Mouse (Mus musculus) midbrain, embryonic 14.5 days (tissue): ENCODE measurements around the gene Syn3. TPM values are rescaled to one million over a fixed set of nuclear protein-coding genes. Genes with fewer than 3 reads are reported as not detected.

Experiments used
- ATAC-seq: fragments of 200-750 bp; cut with Nextera tagmentation; 2 replicates; pipeline ENCODE4 v1.8.0; 2017; ENCODE audit warnings: moderate number of reproducible peaks, moderate library complexity; ENCODE audit not compliant: low FRiP score, low TSS enrichment
- DNase-seq: peaks from one replicate; pipeline ENCODE4 v3.0.0-alpha.2; 2015
- H3K27ac ChIP-seq: fragments of 300-500 bp; sonication (generic); replicated peaks from 2 replicates; pipeline ENCODE4 v1.5.1; 2014; ENCODE audit warnings: mild to moderate bottlenecking, low read depth, low read length, moderate library complexity
- H3K27me3 ChIP-seq: fragments of 300-500 bp; sonication (generic); 2 replicates; pipeline ENCODE4 v1.6.1; 2014; ENCODE audit warnings: low read length, control low read depth, mixed read lengths; ENCODE audit not compliant: control insufficient read depth, insufficient read depth
- H3K36me3 ChIP-seq: fragments of 300-500 bp; sonication (generic); 2 replicates; pipeline ENCODE4 v1.6.1; 2014; ENCODE audit warnings: low read length, control low read depth; ENCODE audit not compliant: control insufficient read depth, insufficient read depth
- H3K4me1 ChIP-seq: fragments of 300-500 bp; sonication (generic); 2 replicates; pipeline ENCODE4 v1.6.1; 2014; ENCODE audit warnings: mild to moderate bottlenecking, antibody characterized with exemption, low read length, control low read depth; ENCODE audit not compliant: control insufficient read depth, insufficient read depth
- H3K4me2 ChIP-seq: fragments of 300-500 bp; sonication (generic); 2 replicates; pipeline ENCODE4 v1.6.1; 2014; ENCODE audit warnings: mild to moderate bottlenecking, low read length, moderate library complexity
- H3K4me3 ChIP-seq: fragments of 300-500 bp; sonication (generic); replicated peaks from 2 replicates; pipeline ENCODE4 v1.5.1; 2014; ENCODE audit warnings: low read depth, low read length
- H3K9ac ChIP-seq: fragments of 300-500 bp; sonication (generic); replicated peaks from 2 replicates; pipeline ENCODE4 v1.6.1; 2014; ENCODE audit warnings: mild to moderate bottlenecking, low read length, moderate library complexity
- H3K9me3 ChIP-seq: fragments of 300-500 bp; sonication (generic); 2 replicates; pipeline ENCODE4 v1.6.1; 2016; ENCODE audit warnings: low read length, control low read depth, mixed read lengths; ENCODE audit not compliant: control insufficient read depth
- WGBS: fragments of 180-500 bp; shearing (Covaris S2); extraction: QIAGEN DNeasy Blood & Tissue Kit; methylation state at CpG from one replicate; pipeline ENCODE4 v1.1.7; 2014; 5-methylcytosine and 5-hydroxymethylcytosine counted together
- polyA plus RNA-seq: library from polyadenylated mRNA; unstranded; fragments of >200 nt; fragmentation: Nextera tagmentation; extraction: Ambion mirVana; gene quantifications from 2 replicates; pipeline ENCODE4 v1.2.1, GENCODE M21; 2014

Syn3 gene
- polyA plus RNA-seq, 1 experiment from 2014 or later = 25.6 TPM

- peak overlapping the region; percentile 39 for H3K4me3 ChIP-seq
- peaks cover 17% of the 10 kb centered on the region for H3K4me1 ChIP-seq
- DNase-seq = peak; percentile 92
- H3K36me3 ChIP-seq = no peaks in the 10 kb centered on the region
- H3K27me3 ChIP-seq = no peaks in the 10 kb centered on the region
- H3K9ac ChIP-seq = peak overlapping the region; percentile 62; the same call in 1 of the 2 replicates
- WGBS = 47% methylated on average over 2 of the region's 2 CpGs
- no peaks in the 10 kb centered on the region for H3K9me3 ChIP-seq
- peak overlapping the region; percentile 87 for H3K27ac ChIP-seq
- peak overlapping the region; percentile 58 for H3K4me2 ChIP-seq
- ATAC-seq = peak; percentile 91
Measured at GRCm38 (mm10) chr10:86492089-86492907, 6.4 kb downstream of the Syn3 start.

GRCm38 (mm10) chr10:86491316-86492088 lies 7.2 kb downstream of the Syn3 start:
- H3K4me2 ChIP-seq = peak overlapping the region; percentile 58
- no peaks in the 10 kb centered on the region for H3K9me3 ChIP-seq
- DNase-seq (peak; percentile 75), ATAC-seq (peak; percentile 89)
- H3K4me1 ChIP-seq = peaks cover 16% of the 10 kb centered on the region
- H3K9ac ChIP-seq = peak overlapping the region; percentile 62
- H3K27me3 ChIP-seq = no peaks in the 10 kb centered on the region
- WGBS = 0% methylated on average over 3 of the region's 3 CpGs
- H3K36me3 ChIP-seq = no peaks in the 10 kb centered on the region
- peak overlapping the region; percentile 87 for H3K27ac ChIP-seq
- H3K4me3 ChIP-seq = peak overlapping the region; percentile 39

- Histone ChIP-seq H3K36me3 (no peaks in the 10 kb centered on the region), H3K27ac (no peak overlapping the region), H3K27me3 (no peaks in the 10 kb centered on the region), H3K4me3 (no peak overlapping the region), H3K4me1 (peaks cover 16% of the 10 kb centered on the region), H3K9ac (no peak overlapping the region), H3K9me3 (no peaks in the 10 kb centered on the region), H3K4me2 (peak overlapping the region; percentile 58; the same call in 1 of the 2 replicates)
- 93% methylated on average over 5 of the region's 5 CpGs for WGBS
- ATAC-seq = no peak
- DNase-seq = no peak
Measured at GRCm38 (mm10) chr10:86488544-86488943, 10.2 kb downstream of the Syn3 start.

DNA sequence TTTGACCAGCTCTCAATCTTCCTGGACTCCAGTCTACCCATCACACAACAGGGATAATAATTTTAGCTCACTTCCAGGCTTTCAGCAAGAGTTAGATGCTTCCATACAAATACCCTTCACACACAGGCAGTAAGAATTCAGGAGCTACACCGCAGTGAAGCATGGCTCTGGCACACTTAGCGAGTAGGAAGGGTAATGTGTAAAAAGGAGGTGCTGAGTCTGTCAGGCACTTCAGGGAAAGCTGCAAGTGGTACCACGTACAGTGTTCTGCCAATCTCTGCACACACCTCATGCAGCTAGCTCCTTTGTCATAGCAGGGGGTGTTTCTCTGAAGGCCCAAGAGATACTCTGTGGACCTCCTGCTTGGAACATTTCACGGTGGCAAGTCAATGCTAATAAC lies 12.7 kb downstream of the Syn3 start:
- no peak for DNase-seq
- ATAC-seq = no peak
- WGBS = 39% methylated on average over 4 of the region's 4 CpGs
- Histone ChIP-seq H3K4me2 (no peak overlapping the region), H3K9ac (no peak overlapping the region), H3K4me1 (peaks cover 16% of the 10 kb centered on the region), H3K36me3 (no peaks in the 10 kb centered on the region), H3K27ac (no peak overlapping the region), H3K9me3 (no peaks in the 10 kb centered on the region), H3K4me3 (no peak overlapping the region), H3K27me3 (no peaks in the 10 kb centered on the region)

DNA sequence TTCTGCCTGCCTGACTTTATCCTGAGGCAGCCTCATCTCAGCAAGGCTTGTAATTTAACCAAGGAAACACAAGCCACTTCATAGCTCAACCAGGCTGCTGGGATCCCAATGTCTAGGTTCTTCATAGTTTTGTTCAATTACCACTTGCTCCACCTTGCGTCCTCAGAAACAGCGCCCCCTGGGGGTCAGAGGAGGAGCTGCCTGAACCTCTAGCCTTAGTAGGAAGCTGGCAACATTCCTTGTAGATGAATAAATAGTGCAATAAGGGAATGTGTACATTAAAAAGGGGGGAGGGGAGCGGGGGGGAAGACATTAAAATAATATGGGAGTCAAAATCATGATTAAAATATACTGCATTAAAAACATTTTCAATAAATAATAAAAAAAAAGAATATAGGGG lies 14.7 kb downstream of the Syn3 start:
- H3K4me3 ChIP-seq = no peak overlapping the region
- no peak overlapping the region for H3K4me2 ChIP-seq
- H3K27ac ChIP-seq = no peak overlapping the region
- H3K9ac ChIP-seq = no peak overlapping the region
- H3K36me3 ChIP-seq = no peaks in the 10 kb centered on the region
- no peaks in the 10 kb centered on the region for H3K9me3 ChIP-seq
- 23% methylated on average over 3 of the region's 3 CpGs for WGBS
- H3K4me1 ChIP-seq = no peaks in the 10 kb centered on the region
- no peaks in the 10 kb centered on the region for H3K27me3 ChIP-seq
- peak; percentile 35 for DNase-seq
- no peak for ATAC-seq

DNA sequence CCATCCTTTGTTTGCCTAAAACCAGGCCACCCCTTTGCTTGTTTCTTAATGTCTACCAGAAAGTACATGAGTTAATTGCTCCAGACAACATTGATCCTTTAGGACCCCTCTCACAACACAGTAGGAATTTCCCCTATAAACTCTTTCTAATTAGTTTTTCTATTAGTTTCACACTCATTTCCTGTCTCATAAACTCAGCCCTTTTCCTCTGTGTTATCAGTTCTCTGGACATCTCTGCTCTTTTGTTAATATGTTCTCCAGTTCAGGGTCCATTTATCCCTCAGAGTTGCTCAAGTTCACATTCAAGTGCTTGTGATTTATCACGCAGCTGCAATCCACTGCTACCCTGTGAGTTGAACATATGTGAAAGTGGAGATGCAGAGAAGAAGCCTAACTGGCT lies 16.2 kb downstream of the Syn3 start:
- no peak overlapping the region for H3K4me3 ChIP-seq
- WGBS = 85% methylated on average over 1 of the region's 1 CpGs

DNA sequence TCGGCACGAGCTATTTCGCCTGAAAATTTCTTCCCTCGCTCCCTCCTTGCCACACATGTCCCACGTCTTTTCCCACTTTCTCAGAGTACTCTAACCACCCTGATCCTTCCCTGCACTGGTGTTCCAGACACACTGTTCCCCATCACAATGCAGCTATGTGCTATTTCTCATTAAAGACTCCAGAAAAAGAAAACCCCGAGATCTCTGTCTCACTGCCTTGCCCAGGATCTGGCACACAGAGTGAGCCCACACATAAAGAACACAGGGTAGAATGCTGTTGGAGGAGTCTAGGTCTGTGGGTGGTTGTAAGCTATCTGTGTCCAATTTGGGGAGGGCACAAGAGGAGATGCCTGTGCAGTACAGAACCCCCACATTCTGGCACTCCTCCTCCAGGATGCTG lies 18.0 kb downstream of the Syn3 start:
- Histone ChIP-seq H3K4me1 (no peaks in the 10 kb centered on the region), H3K4me2 (no peak overlapping the region), H3K9me3 (no peaks in the 10 kb centered on the region), H3K4me3 (no peak overlapping the region), H3K27me3 (no peaks in the 10 kb centered on the region), H3K36me3 (no peaks in the 10 kb centered on the region), H3K9ac (no peak overlapping the region), H3K27ac (no peak overlapping the region)
- DNase-seq (no peak), ATAC-seq (no peak)
- 94% methylated on average over 6 of the region's 6 CpGs for WGBS

More for the DNA sequence above, 16.2 kb downstream of the Syn3 start:
- Histone ChIP-seq H3K4me2 (no peak overlapping the region), H3K36me3 (no peaks in the 10 kb centered on the region), H3K27me3 (no peaks in the 10 kb centered on the region), H3K9me3 (no peaks in the 10 kb centered on the region), H3K4me1 (no peaks in the 10 kb centered on the region), H3K9ac (no peak overlapping the region), H3K27ac (no peak overlapping the region)
- DNase-seq (no peak), ATAC-seq (no peak)

DNA sequence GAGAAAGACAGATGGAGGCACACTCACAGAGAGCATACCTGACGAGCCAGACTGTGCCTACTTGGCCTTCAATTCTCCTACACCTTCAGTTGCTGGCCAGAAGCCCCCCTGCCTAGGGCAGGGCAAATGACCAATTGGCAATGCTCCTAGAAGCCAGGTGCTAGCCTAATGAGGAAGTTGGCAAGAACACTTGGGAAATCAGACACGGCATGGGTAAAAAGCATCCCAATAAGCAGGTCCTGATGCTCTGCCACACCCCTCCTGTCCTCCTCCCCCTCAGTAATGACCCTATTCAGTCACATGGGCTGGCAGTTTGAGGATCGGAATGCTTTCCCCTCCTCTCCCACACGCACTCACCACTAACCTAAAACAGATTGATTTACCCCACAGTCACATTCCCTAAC lies 19.0 kb downstream of the Syn3 start:
- no peak for DNase-seq
- ATAC-seq = no peak
- no peak overlapping the region for H3K4me2 ChIP-seq

More for the DNA sequence above, 19.0 kb downstream of the Syn3 start:
- Histone ChIP-seq H3K9me3 (no peaks in the 10 kb centered on the region), H3K27ac (no peak overlapping the region), H3K36me3 (no peaks in the 10 kb centered on the region), H3K4me3 (no peak overlapping the region), H3K27me3 (no peaks in the 10 kb centered on the region), H3K9ac (no peak overlapping the region), H3K4me1 (no peaks in the 10 kb centered on the region)
- 77% methylated on average over 4 of the region's 4 CpGs for WGBS
